Comparison of ENCODE assay signal across 8 mouse cellular contexts in the genomic region with DNA sequence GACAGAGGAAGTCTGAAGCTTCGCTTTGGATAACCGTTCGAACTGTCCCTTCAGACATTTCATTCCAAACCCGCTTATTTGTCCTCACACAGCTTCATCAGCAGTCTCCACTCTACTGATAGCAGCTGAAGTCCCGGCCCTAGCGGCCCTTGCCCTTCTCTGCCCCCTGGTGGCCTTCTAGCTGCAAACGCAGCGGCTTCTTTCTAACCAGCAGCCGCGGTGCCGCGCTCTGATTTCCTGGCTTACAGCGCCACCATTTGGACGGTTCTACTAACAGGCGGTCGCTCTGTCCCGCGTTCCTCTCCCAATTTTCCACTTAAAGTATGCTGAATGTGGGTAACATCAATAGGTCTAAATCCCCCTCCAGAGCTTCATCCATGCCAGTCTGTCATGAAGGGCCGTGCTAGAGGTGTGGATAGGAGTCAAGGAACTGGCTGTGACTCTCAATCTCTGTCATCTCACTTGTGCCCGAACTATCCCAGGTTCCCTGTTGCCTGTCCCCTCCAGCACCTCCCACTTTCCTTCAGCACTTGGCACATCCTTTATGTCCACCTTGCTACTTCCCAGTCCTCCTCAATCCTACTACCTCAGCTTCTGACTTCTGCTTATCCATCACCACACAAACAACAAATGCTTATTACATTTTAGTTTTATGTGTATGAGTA. TPM values are rescaled to one million over a fixed set of nuclear protein-coding genes. Genes with fewer than 3 reads are reported as not detected.
A peak's percentile ranks its signal among the peaks of the same experiment; 100 is the strongest.
DNase-seq lines count a peak whose midpoint lies in the region; ATAC-seq lines count a peak whose summit lies in the region.

No protein-coding gene starts in this region.

- H3K4me1 ChIP-seq in hindbrain, embryonic 10.5 days (replicated peaks), result peaks cover 11% of the 10 kb centered on the region; the same call in 1 of the 2 replicates
- peaks cover 31% of the 10 kb centered on the region for H3K4me1 ChIP-seq in lung, embryonic 15.5 days

- no peak overlapping the region for H3K27ac ChIP-seq in hindbrain, embryonic 10.5 days
- no peak overlapping the region for H3K27ac ChIP-seq in lung, embryonic 15.5 days

- WGBS in hindbrain, embryonic 10.5 days, result 7% methylated on average over 20 of the region's 20 CpGs
- 2% methylated on average over 20 of the region's 20 CpGs for WGBS in lung, embryonic 15.5 days

- H3K27me3 ChIP-seq in hindbrain, embryonic 10.5 days (ENCODE audit: insufficient read depth, poor library complexity, severe bottlenecking), result peaks cover 25% of the 10 kb centered on the region
- H3K27me3 ChIP-seq in lung, embryonic 15.5 days, result peaks cover 12% of the 10 kb centered on the region; the same call in 1 of the 2 replicates

- H3K9ac ChIP-seq in lung, embryonic 15.5 days, result no peak overlapping the region

- H3K9me3 ChIP-seq in hindbrain, embryonic 10.5 days, result no peaks in the 10 kb centered on the region
- no peaks in the 10 kb centered on the region for H3K9me3 ChIP-seq in lung, embryonic 15.5 days

- H3K4me2 ChIP-seq in lung, embryonic 15.5 days, result no peak overlapping the region

- no peaks in the 10 kb centered on the region for H3K36me3 ChIP-seq in hindbrain, embryonic 10.5 days
- H3K36me3 ChIP-seq in lung, embryonic 15.5 days, result no peaks in the 10 kb centered on the region

- H3K4me3 ChIP-seq in hindbrain, embryonic 10.5 days, result no peak overlapping the region
- no peak overlapping the region for H3K4me3 ChIP-seq in lung, embryonic 15.5 days

- ATAC-seq in frontal cortex, adult (ENCODE audit: low TSS enrichment), result peak; percentile 92
- peak; percentile 72; the same call in 1 of the 2 replicates for ATAC-seq in lung, embryonic 15.5 days (ENCODE audit: borderline replicate concordance, extremely low read depth, low FRiP score, low TSS enrichment)

- peak; percentile 82 for DNase-seq in MEL-GATA-1-ER (ENCODE audit: extremely low read depth, low read depth)
- DNase-seq in cerebellum, adult 8-10 months, result peak; percentile 90
- peak; percentile 94 for DNase-seq in hindbrain, embryonic 10.5 days (ENCODE audit: low spot score)
- DNase-seq in layer of hippocampus, adult 9-10 months (ENCODE audit: low spot score), result peak; percentile 91
- DNase-seq in ovary, postnatal 10 days (ENCODE audit: low spot score), result peak; percentile 92
- peak; percentile 91 for DNase-seq in thymus, postnatal 0 days (ENCODE audit: low spot score)

RNA-seq across cellular contexts. Expression of gene Eif4b, which starts 7.8 kb away (rescaled TPM):
- 80.4 and 122 TPM in 2 replicates for polyA plus RNA-seq in hindbrain, embryonic 10.5 days (2016; fragmentation: Nextera tagmentation; extraction: Ambion mirVana)
- 118 and 121 TPM in 2 replicates for polyA plus RNA-seq in lung, embryonic 15.5 days (2015; fragmentation: Nextera tagmentation; extraction: Ambion mirVana)
- 93.3 and 103 TPM in 2 replicates for polyA plus RNA-seq in thymus, postnatal 0 days (2015; fragmentation: Nextera tagmentation; extraction: Ambion mirVana)

RNA-seq across cellular contexts. Expression of gene Tns2, which starts 34.4 kb away (rescaled TPM):
- polyA plus RNA-seq in hindbrain, embryonic 10.5 days (2016; fragmentation: Nextera tagmentation; extraction: Ambion mirVana), result 11.8 and 13.8 TPM in 2 replicates
- polyA plus RNA-seq in lung, embryonic 15.5 days (2015; fragmentation: Nextera tagmentation; extraction: Ambion mirVana), result 47.6 and 54.5 TPM in 2 replicates
- 4.4 and 5.2 TPM in 2 replicates for polyA plus RNA-seq in thymus, postnatal 0 days (2015; fragmentation: Nextera tagmentation; extraction: Ambion mirVana)

RNA-seq across cellular contexts. Expression of gene Krt18, which starts 37.8 kb away (rescaled TPM):
- polyA plus RNA-seq in hindbrain, embryonic 10.5 days (2016; fragmentation: Nextera tagmentation; extraction: Ambion mirVana), result 38.6 and 53.5 TPM in 2 replicates
- polyA plus RNA-seq in lung, embryonic 15.5 days (2015; fragmentation: Nextera tagmentation; extraction: Ambion mirVana), result 221 and 264 TPM in 2 replicates
- 1,281 and 1,324 TPM in 2 replicates for polyA plus RNA-seq in thymus, postnatal 0 days (2015; fragmentation: Nextera tagmentation; extraction: Ambion mirVana)
